Mouse (Mus musculus): Measurements from ENCODE around the gene Haus4.

DNA sequence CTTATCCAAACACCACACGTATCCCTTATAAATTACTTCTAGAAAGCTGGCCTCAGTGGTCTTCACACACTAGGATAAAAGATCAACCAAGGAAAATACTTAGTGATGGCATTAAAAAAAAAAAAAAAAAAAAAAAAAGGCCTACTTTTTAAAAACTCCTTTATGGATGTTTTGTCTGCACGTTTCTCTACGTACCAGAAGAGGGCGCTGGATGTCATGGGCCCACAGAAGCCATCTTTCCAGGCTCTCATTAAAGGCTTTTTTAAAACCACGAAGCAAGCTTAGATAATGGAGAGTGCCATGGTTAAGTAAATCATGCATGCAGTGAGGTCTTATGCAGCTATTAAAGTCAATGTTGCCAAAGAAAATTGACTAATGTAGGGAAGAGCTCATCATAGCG lies 30.8 kb downstream of the Haus4 start:
- TF ChIP-seq CTCF (IDR thresholded peaks at IDR 0.05; ENCODE audit: low read depth, low read length) (0 out of 2 replicates have a peak, but pooled peaks have one; percentile 8), GATA1 (IDR thresholded peaks at IDR 0.05; ENCODE audit: borderline replicate concordance, low read length) (no peak), GATA2 (IDR thresholded peaks at IDR 0.05; ENCODE audit: borderline replicate concordance, low read depth, low read length) (no peak)

Measured in G1E (cell line).